Mouse (Mus musculus) Patski (cell line): ENCODE measurements around the gene Rnf207. TPM values are rescaled to one million over a fixed set of nuclear protein-coding genes. Genes with fewer than 3 reads are reported as not detected.

Source experiments
- ATAC-seq: fragments of 100-300 bp; one replicate; pipeline ENCODE4 v1.8.0; 2021
- CTCF ChIA-PET: fragments of 350-600 bp; sonication (Branson Sonifier 250); formaldehyde crosslinking; loops from one replicate; lab custom pipeline; 2022; ENCODE audit warnings: inconsistent platforms; lab: Charles Lee
- POLR2A ChIA-PET: fragments of 350-600 bp; sonication (Branson Sonifier 250); formaldehyde crosslinking; loops from one replicate; lab custom pipeline; 2022; ENCODE audit warnings: antibody characterized with exemption, inconsistent platforms; lab: Charles Lee
- DNase-seq: peaks from one replicate; pipeline ENCODE4 v3.0.0-alpha.2; 2011; ENCODE audit warnings: low read depth, low spot score
- H3K27me3 ChIP-seq: fragments of 371-371 bp; one replicate; pipeline ENCODE4 v1.5.1; 2021
- CTCF ChIP-seq: fragments of 100-300 bp; IDR thresholded peaks from one replicate; pipeline ENCODE4 v1.5.1; 2021
- in situ Hi-C: fragments of 300-500 bp; cut with MboI; formaldehyde crosslinking; loops from 3 replicates; pipeline ENCODE4 v1.11.1; 2018; ENCODE audit warnings: low pct_unique_long_range_greater_than_20kb, mixed read lengths
- polyA plus RNA-seq: library from polyadenylated mRNA; unstranded; gene quantifications from one replicate; pipeline ENCODE4 v1.2.3, GENCODE M21; 2021

Rnf207 gene
- polyA plus RNA-seq, 1 experiment from 2014 or later, result 0.17 TPM

DNA sequence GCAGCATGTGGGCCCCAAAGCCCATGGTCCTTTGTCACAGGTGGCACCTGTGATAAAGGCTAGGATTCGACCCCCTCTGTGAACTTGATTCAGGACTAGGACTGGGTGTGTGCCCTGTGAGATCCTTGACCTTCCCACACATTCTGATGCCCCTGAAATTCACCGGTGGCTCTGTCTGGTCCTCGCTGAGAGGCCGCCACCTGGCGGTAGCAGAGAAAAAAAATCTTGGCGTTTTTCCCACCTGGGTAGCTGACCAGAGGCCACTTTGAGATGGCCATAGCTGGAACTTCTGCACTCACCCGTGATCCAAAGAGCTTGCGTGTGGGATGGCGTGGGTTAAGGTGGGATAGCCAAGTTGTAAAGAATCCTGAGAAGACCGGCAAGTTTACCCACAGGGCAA lies 33.3 kb downstream of the Rnf207 start:
- TF ChIP-seq CTCF, result no peak
- no peak for DNase-seq
- in situ Hi-C loops, result loop anchor here (5.0 kb wide), 1 partner anchor 113 kb away; no protein-coding TSS in a partner anchor
- ChIA-PET CTCF (interaction anchor here (0.7 to 2.3 kb wide), 5 partner anchors 9 to 72 kb away, joined by 3 to 10 read pairs (median 3); no protein-coding TSS in a partner anchor), POLR2A (no interaction called here)
- H3K27me3 ChIP-seq, result no peaks in the 10 kb centered on the region
- ATAC-seq, result no peak

DNA sequence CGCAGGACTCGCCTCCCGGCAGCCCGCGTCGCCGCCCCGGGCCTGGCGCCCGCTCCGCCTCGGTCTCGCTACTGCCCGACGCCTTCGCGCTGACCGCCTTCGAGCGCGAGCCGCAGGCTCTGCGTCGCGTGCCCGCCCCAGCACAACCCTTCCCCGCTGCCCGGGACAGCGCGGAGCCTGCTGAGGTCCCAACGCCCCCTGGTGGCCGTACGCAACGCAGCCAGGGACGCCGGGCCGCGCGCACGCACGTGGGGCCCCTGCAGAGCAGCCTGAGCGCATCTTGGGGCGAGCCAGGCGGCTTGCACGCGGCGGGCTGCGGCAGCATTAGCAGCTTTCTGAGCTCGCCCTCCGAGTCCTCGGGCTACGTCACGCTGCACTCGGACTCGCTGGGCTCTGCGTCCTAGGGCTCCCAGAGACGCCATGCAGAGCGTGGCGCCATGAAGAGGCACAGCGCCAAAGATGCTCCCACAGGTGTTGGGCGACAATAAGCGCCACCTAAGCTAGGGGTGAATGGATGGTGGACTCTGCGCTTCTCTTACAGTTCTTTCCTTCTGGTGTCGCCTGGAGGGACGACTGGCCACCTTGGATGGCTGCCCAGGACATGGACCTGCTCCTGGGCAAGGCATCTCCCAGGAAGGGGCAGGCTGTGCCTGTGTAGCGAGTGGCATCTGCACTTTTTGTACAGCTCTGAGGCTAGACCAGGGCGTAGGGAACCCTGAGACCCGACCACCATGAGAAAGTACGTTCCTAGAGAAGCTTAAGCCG lies 35.4 kb downstream of the Rnf207 start:
- ChIA-PET POLR2A (no interaction called here), CTCF (interaction anchor here (0.8 to 2.3 kb wide), 3 partner anchors 11 to 152 kb away, joined by 3 to 10 read pairs (median 3); no protein-coding TSS in a partner anchor)
- in situ Hi-C loops, result no loop called here
- DNase-seq, result no peak
- ATAC-seq, result no peak
- H3K27me3 ChIP-seq, result no peaks in the 10 kb centered on the region
- TF ChIP-seq CTCF, result no peak

DNA sequence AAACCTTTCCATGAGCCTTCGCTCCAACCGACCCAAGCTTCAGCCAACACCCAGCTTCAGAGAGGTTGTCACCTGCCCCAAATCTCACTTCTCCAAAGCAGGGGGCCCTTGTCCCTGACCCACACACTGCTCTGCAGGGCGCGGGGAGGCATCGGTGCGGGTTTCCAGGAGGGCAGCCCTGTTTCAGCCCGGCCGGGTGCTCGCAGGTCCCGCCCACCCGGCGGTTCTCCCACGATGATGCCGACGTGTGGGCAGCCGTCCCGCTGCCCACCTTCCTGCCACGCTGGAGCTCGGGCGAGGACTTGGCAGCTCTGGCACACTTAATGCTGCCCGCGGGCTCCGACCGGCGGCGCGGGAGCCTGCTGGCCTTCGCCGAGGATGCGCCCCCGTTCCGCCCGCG lies 36.1 kb downstream of the Rnf207 start:
- in situ Hi-C loops, result no loop called here
- H3K27me3 ChIP-seq, result no peaks in the 10 kb centered on the region
- TF ChIP-seq CTCF, result no peak
- DNase-seq (no peak), ATAC-seq (no peak)
- ChIA-PET CTCF (interaction anchor here (1.1 kb wide), 1 partner anchor 153 kb away, joined by 3 read pairs; no protein-coding TSS in a partner anchor), POLR2A (no interaction called here)

DNA sequence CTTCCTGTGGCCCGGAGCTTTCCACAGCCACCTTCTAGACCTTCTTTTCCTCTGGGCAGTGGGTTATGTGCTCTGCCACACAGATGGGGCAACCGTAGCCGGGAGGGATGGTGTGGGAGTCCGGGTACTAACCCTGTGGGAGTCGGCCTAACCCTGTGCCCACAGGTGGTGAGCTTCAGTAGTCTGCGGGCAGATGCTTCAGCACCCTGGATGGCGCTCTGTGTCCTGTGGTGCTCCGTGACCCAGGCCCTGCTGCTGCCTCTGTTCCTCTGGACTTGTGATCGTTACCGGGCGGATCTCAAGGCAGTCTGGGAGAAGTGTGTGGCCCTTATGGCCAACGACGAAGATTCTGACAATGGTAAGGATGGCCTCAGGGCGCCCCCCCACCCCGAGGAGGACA lies 37.2 kb downstream of the Rnf207 start:
- no peak for ATAC-seq
- DNase-seq, result no peak
- no peak for TF ChIP-seq CTCF
- ChIA-PET CTCF (interaction anchor here (0.7 to 1.2 kb wide), 2 partner anchors 60 to 68 kb away, joined by 3 to 4 read pairs; no protein-coding TSS in a partner anchor), POLR2A (interaction anchor here (0.7 kb wide), 1 partner anchor 11 kb away, joined by 4 read pairs; no protein-coding TSS in a partner anchor)
- in situ Hi-C loops, result no loop called here
- H3K27me3 ChIP-seq, result no peaks in the 10 kb centered on the region

DNA sequence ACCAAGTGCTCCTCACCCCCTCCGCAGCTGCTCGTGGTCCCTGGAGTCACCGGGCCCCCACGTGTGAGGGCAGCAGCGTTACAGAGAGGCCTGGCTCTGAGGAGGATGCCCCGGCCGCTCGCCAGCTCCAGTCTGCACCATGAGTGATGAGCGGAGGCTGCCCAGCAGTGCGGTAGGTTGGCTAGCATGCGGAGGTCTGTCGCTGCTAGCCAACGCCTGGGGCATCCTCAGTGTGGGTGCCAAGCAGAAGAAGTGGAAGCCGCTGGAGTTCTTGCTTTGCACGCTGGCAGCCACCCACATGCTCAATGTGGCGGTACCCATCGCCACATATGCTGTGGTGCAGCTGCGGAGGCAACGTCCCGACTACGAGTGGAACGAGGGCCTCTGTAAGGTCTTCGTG lies 39.8 kb downstream of the Rnf207 start:
- no peaks in the 10 kb centered on the region for H3K27me3 ChIP-seq
- no peak for ATAC-seq

DNA sequence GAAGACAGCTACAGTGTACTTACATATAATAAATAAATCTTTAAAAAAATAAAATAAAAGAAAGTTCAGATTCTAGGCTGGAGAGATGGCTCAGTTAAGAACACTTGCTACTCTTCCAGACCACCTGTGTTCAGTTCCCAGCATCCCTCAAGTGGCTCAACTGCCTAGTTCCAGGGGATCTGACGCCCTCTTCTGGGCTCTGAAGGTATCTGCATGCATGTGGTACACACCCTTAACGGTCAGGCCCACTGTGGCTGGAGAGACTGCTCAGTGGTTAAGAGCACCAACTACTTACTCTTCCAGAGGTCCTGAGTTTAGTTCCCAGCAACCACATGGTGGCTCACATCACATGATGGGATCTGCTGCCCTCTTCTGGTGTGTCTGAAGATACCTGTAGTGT lies 40.9 kb downstream of the Rnf207 start:
- ChIA-PET POLR2A (no interaction called here), CTCF (no interaction called here)
- DNase-seq (no peak), ATAC-seq (no peak)
- in situ Hi-C loops, result no loop called here
- H3K27me3 ChIP-seq, result no peaks in the 10 kb centered on the region
- TF ChIP-seq CTCF, result no peak

More for the DNA sequence above, 39.8 kb downstream of the Rnf207 start:
- ChIA-PET POLR2A (interaction anchor here (0.6 kb wide), 1 partner anchor 76 kb away, joined by 4 read pairs; no protein-coding TSS in a partner anchor), CTCF (no interaction called here)
- no peak for DNase-seq
- TF ChIP-seq CTCF, result no peak
- in situ Hi-C loops, result no loop called here

DNA sequence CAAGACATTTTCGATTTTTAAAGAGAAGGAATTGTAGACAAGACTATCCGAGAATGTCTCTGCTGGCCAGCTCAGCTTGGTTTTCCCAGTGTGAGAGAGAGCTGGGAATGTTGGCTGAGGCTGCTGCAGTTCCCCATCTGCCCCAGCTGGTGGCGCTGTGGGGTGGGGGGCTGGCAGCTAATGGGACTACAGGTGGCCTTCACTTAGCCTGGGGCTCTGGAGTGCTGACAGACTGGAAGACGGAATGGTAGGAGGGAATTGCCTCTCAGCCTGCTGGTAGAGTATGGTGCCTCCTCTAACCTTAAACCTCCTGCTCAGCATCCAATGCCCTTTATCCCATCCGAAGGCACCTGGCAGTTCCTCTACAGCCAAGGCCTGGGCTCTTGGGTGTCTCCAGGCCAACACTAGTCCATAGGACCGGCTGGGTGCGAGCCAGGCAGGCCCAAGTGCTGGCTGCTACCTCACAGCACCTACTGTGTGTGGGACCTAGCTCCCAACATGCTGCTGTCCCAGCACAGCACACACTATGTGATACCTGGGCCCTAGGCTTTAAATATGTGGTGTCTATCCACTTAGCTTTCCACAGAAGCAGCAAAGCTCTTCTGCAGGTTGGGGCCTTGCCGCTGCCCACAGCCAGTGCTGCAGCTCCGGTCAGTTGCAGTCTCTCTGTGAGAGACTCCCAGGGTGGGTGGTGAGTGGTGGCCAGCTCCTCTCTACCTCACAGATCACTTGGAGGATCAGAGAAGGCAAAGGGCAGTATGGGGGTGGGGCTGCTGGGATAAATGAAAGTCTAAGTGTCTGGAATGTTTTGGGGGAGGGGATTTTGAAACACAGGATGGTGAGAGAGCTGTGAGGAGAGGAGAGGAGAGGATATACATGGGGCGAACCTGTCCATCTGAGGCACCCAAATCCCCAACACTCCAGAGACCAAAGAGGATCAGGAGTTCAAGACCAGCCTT lies 42.1 kb downstream of the Rnf207 start:
- no peak for TF ChIP-seq CTCF
- ATAC-seq (no peak), DNase-seq (no peak)
- H3K27me3 ChIP-seq, result no peaks in the 10 kb centered on the region
- in situ Hi-C loops, result no loop called here
- ChIA-PET POLR2A (interaction anchor here (1.5 kb wide), 1 partner anchor 10 kb away, joined by 3 read pairs; no protein-coding TSS in a partner anchor), CTCF (interaction anchor here (0.9 to 2.3 kb wide), 5 partner anchors 9 to 155 kb away, joined by 3 to 6 read pairs (median 4); no protein-coding TSS in a partner anchor)

DNA sequence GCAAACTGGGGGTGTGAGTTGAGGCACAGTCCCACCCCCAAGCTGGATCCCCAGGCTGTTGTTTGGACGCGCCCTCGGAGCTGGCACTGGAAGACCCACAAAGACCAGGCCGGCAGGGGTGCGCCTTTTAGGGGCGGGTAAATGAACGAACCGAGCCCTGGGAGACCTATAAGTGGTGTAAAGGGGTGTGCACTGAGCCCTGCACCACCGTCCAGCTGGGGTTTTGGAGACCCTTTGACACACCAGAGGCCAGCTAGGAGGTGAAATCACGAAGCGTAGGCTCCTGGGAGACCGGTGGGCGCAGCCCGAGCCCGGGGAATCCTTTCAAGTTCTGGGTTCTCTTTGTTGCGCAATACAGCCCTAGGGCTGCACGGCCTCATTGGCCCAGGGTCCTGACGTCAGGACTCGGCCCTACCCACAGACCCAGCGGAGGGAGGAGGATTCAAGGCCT lies 44.1 kb downstream of the Rnf207 start:
- no peaks in the 10 kb centered on the region for H3K27me3 ChIP-seq
- ChIA-PET CTCF (no interaction called here), POLR2A (interaction anchor here (0.8 kb wide), 1 partner anchor 165 kb away, joined by 3 read pairs; no protein-coding TSS in a partner anchor)
- in situ Hi-C loops, result loop anchor here (5.0 kb wide), 1 partner anchor 62 kb away; no protein-coding TSS in a partner anchor
- DNase-seq (no peak), ATAC-seq (peak; percentile 13)
- no peak for TF ChIP-seq CTCF

DNA sequence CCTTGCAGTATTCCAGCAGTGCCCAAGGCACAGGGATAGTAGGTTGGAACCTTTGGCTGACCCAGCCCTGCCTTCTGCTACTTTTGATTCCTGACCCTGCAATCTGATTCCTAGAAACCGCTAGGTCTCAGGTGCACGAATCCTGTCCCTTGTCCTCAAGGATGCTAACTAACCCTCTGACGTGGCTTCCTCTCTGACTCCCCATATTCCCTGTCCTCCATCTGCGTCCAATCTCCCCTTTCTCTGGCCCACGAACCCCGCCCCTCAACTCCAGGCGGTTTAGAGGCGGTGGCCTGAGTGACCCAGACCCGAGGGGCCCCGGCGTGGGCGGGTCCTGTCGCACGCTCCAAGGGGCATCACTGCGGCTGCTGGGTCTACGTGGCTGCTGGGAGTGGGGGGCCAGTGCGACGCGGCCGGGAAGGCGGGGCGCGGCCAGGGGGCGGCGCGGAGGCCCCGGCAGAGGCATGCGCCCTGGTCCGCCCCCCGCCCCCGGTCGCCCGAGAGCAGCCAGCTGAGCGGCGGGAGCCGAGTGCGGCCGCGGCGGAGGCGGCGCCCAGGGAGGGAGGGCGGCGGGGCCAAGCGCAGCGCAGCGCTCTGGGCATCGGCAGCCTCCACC lies 45.1 kb downstream of the Rnf207 start, which contains the start of gene Gpr153:
Gene Gpr153, plus strand, starts transcription at position 612 of the 616 bp plus-strand sequence.
- ChIA-PET POLR2A (interaction anchor here (1.3 kb wide), 1 partner anchor 16 kb away, joined by 3 read pairs; no protein-coding TSS in a partner anchor), CTCF (interaction anchor here (0.7 to 2.1 kb wide), 4 partner anchors 9 to 61 kb away, joined by 3 to 11 read pairs (median 6); no protein-coding TSS in a partner anchor)
- TF ChIP-seq CTCF, result no peak
- in situ Hi-C loops, result loop anchor here (5.0 kb wide), 1 partner anchor 61 kb away; no protein-coding TSS in a partner anchor
- ATAC-seq, result peak; percentile 22
- H3K27me3 ChIP-seq, result no peaks in the 10 kb centered on the region
- DNase-seq, result no peak
